Mouse (Mus musculus): ENCODE measurements at regions not wholly inside any gene's neighbourhood (a gene's known extent, or its start where the extent isn't known, plus 50 kb on each side); places are given as distances from the start of the nearest gene placed in this dataset.

GRCm38 (mm10) chr12:5551901-5552300 lies 176.4 kb upstream of the Klhl29 start:
- CTCF ChIA-PET, result no interaction called here

- CTCF ChIA-PET, result no interaction called here
These were observed 174.3 kb upstream of the Klhl29 start for GRCm38 (mm10) chr12:5549796-5550195.

- CTCF ChIA-PET, result no interaction called here
These were observed 172.2 kb upstream of the Klhl29 start for GRCm38 (mm10) chr12:5547698-5548097.

DNA sequence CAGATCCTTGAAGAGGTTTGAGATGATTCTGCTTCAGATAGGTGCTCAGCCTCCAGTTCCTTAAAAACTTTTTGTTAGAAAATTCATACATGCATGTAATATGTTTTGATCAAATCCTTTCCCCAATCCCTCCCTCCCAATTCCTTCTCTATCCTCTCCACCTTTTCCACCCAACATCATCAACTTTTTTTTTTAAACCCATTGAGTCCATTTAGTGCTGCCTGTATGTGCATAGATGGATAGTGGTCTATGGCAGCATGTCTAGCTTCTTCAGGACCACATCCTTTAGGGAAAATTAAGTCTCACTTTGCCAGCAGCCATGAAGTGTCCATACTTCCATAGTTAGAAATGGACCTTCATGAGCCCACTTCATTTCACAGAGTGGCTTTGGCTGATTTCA lies 167.2 kb upstream of the Klhl29 start:
- CTCF ChIA-PET, result no interaction called here

- CTCF ChIA-PET, result no interaction called here
These were observed 120.8 kb upstream of the Klhl29 start for GRCm38 (mm10) chr12:5496299-5496698.

DNA sequence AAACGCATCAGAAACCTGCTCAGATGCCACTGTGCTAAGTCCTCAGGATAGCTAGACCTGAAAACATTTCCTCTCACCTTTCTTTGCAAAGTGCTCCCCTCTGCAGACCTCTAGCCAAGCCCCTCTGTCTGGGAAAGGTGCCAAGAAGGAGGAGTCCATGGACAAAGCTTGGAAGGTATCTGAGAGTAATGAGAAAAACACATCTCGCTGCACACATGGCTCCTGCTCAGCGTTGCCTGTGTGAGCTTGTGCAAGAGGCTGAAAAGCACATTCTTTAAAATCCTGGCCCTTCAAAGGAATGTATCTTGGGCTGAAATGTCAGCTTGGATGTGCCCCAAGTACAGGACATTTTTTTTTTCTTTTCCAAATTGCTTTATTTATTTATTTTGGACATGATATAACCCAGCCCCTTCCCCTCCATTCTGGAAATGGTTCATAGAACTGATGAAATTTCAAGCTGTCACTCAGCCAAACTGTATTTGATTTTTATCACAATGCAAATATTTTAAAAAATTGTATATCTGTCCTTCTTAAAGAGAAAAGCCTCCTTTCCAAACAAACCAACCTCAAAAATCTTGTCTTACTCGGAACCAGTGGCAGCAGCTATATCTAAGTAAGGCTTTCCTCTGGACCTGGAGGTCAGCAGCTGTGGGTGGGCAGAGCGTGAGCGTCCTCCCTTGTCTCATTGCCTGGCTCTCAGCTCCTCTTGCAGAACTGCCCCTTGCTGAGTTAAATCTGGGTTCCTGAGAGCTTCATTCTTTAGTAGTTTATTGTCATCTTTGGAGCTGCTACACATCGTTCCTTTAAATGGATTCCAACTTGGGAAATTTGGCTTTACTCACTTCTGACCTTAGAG lies 119.4 kb upstream of the Klhl29 start:
- CTCF ChIA-PET, result no interaction called here

DNA sequence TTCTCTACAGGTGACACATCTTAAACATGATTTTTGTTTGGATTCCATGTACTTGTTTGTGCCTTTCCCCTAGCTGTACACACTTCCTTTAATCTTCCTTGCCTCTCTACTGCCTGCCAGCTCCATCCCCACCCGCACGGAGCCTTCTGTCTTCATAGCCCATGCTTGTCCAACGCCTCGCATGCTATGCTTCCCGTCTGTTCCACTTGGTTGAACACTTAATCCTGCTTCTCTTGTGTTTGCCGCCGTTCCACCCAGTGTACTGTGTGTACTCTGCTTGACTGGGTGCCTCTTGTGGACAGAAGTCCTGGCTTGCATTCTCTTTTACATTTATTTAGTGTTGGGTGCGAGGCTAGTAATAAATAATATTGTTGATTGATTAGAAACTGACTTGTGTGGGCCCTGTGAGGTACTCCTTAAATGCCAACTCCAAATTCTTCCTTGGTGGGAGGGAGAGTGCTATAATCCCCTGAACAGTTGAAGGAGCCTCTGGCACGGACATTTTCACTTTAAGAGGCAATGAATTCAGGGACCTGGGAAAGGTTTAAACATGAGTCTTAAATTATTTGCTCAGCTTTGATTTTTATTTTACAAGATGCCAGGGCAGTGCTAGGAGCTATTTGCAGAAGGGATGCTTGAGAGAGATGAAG lies 88.9 kb upstream of the Klhl29 start:
- CTCF ChIA-PET, result no interaction called here

GRCm38 (mm10) chr12:5453157-5453556 lies 77.7 kb upstream of the Klhl29 start:
- CTCF ChIA-PET, result no interaction called here

- CTCF ChIA-PET, result no interaction called here
These were observed 68.2 kb upstream of the Klhl29 start for GRCm38 (mm10) chr12:5443730-5444129.

GRCm38 (mm10) chr12:5443091-5443531 lies 67.6 kb upstream of the Klhl29 start:
- CTCF ChIA-PET, result no interaction called here

DNA sequence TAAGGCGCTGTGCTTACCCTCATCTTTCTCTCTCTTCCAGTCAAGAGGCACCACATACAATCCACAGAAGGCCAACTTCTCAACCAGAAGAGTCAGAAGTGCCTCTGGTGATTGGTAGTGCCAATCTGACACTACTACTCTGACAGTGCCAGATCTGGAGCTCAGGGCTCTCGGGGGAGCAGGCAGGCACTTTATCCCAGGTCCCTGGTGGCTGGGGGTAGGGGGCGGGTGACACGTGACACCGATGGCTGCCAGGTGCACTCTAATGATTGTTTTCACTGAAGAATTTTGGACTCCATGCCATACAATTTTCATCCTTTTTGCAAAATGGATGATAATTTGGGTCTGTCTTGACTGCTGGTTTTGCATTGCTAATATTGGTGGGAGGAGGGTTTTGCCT lies 67.2 kb upstream of the Klhl29 start:
- CTCF ChIA-PET, result no interaction called here

DNA sequence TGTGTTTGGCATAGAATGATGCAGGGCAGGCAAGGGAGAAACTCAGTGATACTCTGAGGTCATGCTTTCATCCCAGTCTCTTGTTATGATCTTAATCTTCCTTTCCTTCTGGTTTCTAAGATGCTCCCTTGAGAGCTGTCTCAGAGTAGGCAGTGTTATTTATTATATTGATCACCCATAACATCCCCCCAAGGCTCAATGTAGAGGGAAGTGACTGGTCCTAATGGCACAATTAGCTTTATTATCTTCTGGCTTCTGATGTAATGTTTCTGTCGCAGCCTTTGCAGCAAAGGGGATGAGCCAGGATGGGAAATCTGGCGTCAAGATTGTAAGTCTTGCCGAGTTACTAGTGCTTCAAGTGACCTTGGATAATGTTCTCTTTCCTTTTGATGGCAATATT lies 65.0 kb upstream of the Klhl29 start:
- CTCF ChIA-PET, result no interaction called here

- CTCF ChIA-PET, result no interaction called here
These were observed 60.4 kb upstream of the Klhl29 start for GRCm38 (mm10) chr12:5435876-5436275.

DNA sequence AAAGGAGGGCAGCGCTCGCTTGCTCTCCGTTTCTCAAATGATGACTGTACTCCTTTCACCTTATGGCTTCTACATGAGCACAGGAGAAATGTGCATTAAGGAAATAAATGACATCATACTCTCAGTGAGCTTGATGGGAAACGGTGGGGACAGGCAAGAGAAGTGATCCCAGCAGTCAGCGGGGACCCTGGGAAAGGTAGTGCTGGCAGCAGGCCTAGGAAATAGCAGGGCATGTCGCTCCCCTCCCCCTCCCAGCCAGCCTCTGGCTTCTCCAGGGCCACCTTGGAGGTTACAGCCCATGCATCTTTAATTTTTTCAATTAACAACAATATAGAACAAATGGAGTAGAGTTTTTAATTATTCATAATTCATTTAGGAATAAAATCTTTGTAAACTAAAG lies 58.6 kb upstream of the Klhl29 start:
- CTCF ChIA-PET, result no interaction called here

DNA sequence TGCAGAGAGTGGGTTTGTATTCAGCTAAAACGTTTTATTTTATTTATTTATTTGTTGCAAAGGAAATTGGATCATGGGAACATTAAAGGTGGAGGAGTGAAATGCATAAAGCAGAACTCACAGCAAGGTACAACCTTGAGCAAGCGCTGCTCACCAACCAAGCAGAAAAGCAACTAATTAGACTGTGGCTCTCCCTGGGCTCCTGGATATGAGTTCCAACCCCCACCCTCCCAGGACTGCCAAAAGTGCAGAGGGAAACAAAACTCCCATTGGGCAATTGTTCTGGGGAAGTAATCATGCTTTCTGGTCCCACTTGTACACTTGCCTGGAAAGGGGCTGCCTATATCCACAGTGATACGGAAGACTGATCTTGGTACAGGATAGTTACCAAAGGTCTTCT lies 57.2 kb upstream of the Klhl29 start:
- CTCF ChIA-PET, result no interaction called here

DNA sequence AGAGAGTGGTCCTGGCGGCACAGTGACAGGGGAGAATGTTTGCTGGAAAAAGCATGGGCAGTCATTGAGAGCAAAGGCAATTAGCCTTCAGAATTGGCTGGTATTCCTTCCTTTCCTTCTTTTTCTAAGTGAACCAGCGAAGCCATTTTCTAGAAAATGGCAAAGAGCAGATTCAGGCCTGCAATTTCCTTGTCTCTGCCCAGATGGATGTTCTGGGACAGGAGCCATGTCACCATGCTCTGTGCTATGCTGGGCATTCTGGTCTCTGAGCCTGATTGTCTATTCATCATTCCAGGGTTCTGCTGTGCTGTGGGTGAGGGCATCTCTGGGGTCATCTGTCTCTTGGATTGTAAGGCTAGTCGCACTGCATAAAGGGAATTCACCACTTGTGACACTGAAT lies 53.3 kb upstream of the Klhl29 start:
- CTCF ChIA-PET, result no interaction called here
